Mouse (Mus musculus) spleen, adult 2 months (tissue): ENCODE data around the gene Mcoln3.

ENCODE experiments used
- CTCF ChIP-seq: fragments of 200-500 bp; IDR thresholded peaks from 2 replicates; pipeline ENCODE4 v1.5.1; 2011; ENCODE audit warnings: mild to moderate bottlenecking, inconsistent platforms; ENCODE audit not compliant: insufficient read depth, insufficient read length, insufficient replicate concordance; ENCODE audit errors: extremely low read depth
- POLR2A ChIP-seq: fragments of 200-500 bp; IDR thresholded peaks from 2 replicates; pipeline ENCODE4 v1.6.1; 2011; ENCODE audit warnings: low read depth, low read length, inconsistent platforms

GRCm38 (mm10) chr3:146145501-146145900 is 28.3 kb downstream of the Mcoln3 start:
- TF ChIP-seq CTCF (no peak), POLR2A (no peak)
